Mouse (Mus musculus) intestine, embryonic 16.5 days (tissue): ENCODE measurements around the gene Nr6a1. TPM values are rescaled to one million over a fixed set of nuclear protein-coding genes. Genes with fewer than 3 reads are reported as not detected.

Experiments used
- ATAC-seq: fragments of 200-750 bp; cut with Nextera tagmentation; 2 replicates; pipeline ENCODE4 v1.8.0; 2017; ENCODE audit warnings: moderate TSS enrichment, moderate library complexity
- H3K27ac ChIP-seq: fragments of 300-500 bp; sonication (generic); 2 replicates; pipeline ENCODE4 v1.5.1; 2014; ENCODE audit warnings: mild to moderate bottlenecking, low read length
- H3K27me3 ChIP-seq: fragments of 300-500 bp; sonication (generic); replicated peaks from 2 replicates; pipeline ENCODE4 v1.6.1; 2014; ENCODE audit warnings: low read length, control low read depth, mixed read lengths; ENCODE audit not compliant: control insufficient read depth, insufficient read depth
- H3K36me3 ChIP-seq: fragments of 300-500 bp; sonication (generic); 2 replicates; pipeline ENCODE4 v1.6.1; 2014; ENCODE audit warnings: low read length, control low read depth; ENCODE audit not compliant: control insufficient read depth, insufficient read depth
- H3K4me1 ChIP-seq: fragments of 300-500 bp; sonication (generic); 2 replicates; pipeline ENCODE4 v1.6.1; 2014; ENCODE audit warnings: low read length, control low read depth, mixed read lengths; ENCODE audit not compliant: control insufficient read depth, insufficient read depth
- H3K4me2 ChIP-seq: fragments of 300-500 bp; sonication (generic); 2 replicates; pipeline ENCODE4 v1.6.1; 2014; ENCODE audit warnings: low read depth, low read length, control low read depth
- H3K4me3 ChIP-seq: fragments of 300-500 bp; sonication (generic); 2 replicates; pipeline ENCODE4 v1.5.1; 2014; ENCODE audit warnings: mild to moderate bottlenecking, low read length
- H3K9ac ChIP-seq: fragments of 300-500 bp; sonication (generic); 2 replicates; pipeline ENCODE4 v1.6.1; 2014; ENCODE audit warnings: low read depth, low read length
- H3K9me3 ChIP-seq: fragments of 300-500 bp; sonication (generic); 2 replicates; pipeline ENCODE4 v1.6.1; 2016; ENCODE audit warnings: low read length, control low read depth; ENCODE audit not compliant: control insufficient read depth
- WGBS: fragments of 180-500 bp; shearing (Covaris S2); extraction: QIAGEN DNeasy Blood & Tissue Kit; methylation state at CpG from one replicate; pipeline ENCODE4 v1.1.7; 2014; 5-methylcytosine and 5-hydroxymethylcytosine counted together
- polyA plus RNA-seq: library from polyadenylated mRNA; unstranded; fragments of >200 nt; fragmentation: Nextera tagmentation; extraction: Ambion mirVana; gene quantifications from 2 replicates; pipeline ENCODE4 v1.2.1, GENCODE M21; 2015

Nr6a1 gene
- polyA plus RNA-seq, 1 experiment from 2014 or later = 1.7 TPM

DNA sequence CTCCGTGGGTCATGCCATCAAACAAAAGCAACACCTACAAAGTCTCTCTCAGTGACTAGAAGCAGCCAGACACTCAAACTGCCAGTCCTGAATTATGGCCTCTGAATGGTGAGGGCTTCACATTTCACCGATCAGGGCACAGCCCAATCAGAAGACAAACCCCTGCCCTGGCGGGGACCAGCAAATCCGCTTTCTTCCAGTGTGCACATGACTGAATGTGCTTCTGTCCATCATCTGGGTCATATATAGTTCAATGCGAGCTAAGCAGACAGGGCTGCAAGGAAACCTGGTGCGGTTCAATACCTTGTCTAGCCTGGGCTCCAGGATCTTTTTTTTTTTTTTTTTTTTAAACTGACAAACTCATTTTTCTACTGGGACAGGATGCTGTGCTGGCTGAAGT is 104.5 kb downstream of the Nr6a1 start:
- Histone ChIP-seq H3K9ac (peak overlapping the region; percentile 72), H3K4me1 (peaks cover 3% of the 10 kb centered on the region; the same call in 1 of the 2 replicates), H3K4me2 (peak overlapping the region; percentile 52), H3K4me3 (peak overlapping the region; percentile 52), H3K9me3 (no peaks in the 10 kb centered on the region), H3K36me3 (no peaks in the 10 kb centered on the region), H3K27ac (peak overlapping the region; percentile 64), H3K27me3 (no peaks in the 10 kb centered on the region)
- ATAC-seq = peak; percentile 89
- 20% methylated on average over 6 of the region's 6 CpGs for WGBS

DNA sequence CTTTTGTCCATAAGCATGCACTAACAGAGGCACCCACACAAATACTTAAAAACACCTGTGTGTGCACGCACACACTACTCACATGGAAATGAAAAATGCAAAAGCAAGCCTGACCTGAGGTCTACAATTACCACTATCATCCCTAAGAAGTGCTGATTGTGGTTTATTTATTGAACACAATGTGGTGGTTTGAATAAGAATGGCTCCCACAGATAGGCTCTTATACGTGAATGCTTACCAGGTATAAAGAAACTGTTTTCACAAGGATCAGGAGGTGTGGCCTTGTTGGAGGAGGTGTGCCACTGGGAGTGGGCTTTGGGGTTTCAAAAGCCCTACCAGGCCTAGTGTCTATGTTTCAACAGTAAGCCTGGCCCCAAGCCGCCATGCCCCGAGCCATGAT is 110.0 kb downstream of the Nr6a1 start:
- Histone ChIP-seq H3K4me1 (no peaks in the 10 kb centered on the region), H3K36me3 (no peaks in the 10 kb centered on the region), H3K9ac (no peak overlapping the region), H3K27me3 (no peaks in the 10 kb centered on the region), H3K4me3 (no peak overlapping the region), H3K4me2 (no peak overlapping the region), H3K27ac (no peak overlapping the region), H3K9me3 (no peaks in the 10 kb centered on the region)
- no peak for ATAC-seq
- 83% methylated on average over 4 of the region's 4 CpGs for WGBS

DNA sequence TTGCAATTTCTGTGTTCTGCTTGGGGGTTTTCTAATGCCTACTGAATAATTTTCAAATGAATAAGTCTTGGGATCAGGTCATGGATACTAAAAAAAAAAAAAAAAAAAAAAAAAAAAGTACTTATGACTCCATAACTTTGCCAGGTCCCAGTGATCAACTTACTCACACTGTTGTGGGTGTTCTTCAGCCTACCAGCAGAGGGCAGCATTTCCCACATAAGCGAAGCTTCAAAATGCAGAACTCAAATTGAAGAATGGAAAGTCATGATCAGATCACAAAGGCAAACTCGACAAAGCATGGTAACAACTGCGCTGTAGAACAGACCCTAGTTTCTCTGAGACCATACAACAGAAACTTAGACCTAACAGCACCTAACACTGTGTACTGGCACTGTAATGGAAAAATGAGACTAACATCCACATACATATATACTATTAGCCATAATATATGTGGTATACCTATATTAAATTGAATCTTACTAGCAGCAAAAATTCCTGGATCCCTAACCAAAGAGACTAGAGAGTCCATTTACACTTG is 130.3 kb downstream of the Nr6a1 start:
- no peak overlapping the region for H3K4me3 ChIP-seq
- H3K9me3 ChIP-seq = no peaks in the 10 kb centered on the region
- H3K27me3 ChIP-seq = no peaks in the 10 kb centered on the region
- H3K4me1 ChIP-seq = no peaks in the 10 kb centered on the region
- ATAC-seq = peak; percentile 42; the same call in 1 of the 2 replicates
- no peaks in the 10 kb centered on the region for H3K36me3 ChIP-seq
- no peak overlapping the region for H3K4me2 ChIP-seq
- 12% methylated on average over 3 of the region's 3 CpGs for WGBS
- H3K27ac ChIP-seq = no peak overlapping the region
- no peak overlapping the region for H3K9ac ChIP-seq

DNA sequence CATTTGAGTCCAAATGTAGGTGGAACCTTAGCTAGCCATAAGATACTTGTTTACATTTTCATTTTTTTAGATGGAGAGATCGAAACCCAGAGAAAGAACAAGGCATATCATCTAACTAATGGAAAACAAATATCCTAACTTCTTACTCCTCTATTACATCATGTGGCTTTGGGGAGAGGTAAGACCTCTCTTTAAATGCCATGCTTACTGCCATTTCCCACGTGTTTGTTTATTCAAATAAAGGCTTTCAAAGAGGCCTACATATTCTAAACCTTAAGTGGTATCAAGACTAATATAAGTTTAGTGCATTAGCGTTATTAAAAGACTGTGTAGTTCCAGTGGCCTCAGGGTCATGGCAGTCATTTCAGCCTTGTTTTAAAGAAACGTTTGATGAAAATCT is 140.2 kb downstream of the Nr6a1 start:
- H3K27ac ChIP-seq = no peak overlapping the region
- H3K9ac ChIP-seq = no peak overlapping the region
- H3K4me2 ChIP-seq = no peak overlapping the region
- no peak overlapping the region for H3K4me3 ChIP-seq
- 51% methylated on average over 4 of the region's 4 CpGs for WGBS
- no peaks in the 10 kb centered on the region for H3K9me3 ChIP-seq
- H3K27me3 ChIP-seq = no peaks in the 10 kb centered on the region
- no peak for ATAC-seq
- H3K4me1 ChIP-seq = peaks cover 4% of the 10 kb centered on the region; the same call in 1 of the 2 replicates
- no peaks in the 10 kb centered on the region for H3K36me3 ChIP-seq

DNA sequence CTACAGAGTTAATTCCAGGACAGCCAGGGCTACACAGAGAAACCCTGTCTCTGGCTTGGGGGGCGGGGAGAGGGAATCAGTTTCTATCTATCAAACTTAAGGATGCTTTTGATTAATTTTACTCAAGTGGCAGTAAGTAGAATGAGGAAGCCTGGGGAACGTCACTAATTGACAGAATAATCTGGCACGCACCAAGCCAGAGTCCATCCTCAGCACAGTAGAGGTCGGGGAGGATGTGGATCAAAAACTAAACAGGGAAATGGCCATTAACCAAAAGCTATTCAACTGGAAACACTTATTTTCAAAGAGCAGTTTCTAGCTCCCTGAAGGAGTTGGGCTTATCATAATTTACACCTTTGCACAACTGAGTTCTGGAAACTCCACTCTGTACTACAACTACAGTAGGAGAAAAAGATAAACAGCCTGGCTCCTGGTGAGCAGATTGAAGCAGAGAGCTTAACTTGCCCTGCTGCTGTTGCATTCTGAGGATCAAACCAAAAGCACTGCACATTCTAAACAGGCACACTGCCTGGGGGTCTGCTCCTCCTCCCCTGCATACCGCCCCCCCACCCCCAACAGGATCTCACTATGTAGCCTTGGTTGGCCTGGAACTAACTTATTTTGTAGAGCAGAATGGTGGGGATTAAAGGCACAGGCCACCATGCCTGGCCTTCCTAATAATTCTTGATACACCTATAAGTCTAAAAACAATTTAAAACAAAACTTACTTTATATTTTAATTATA is 141.1 kb downstream of the Nr6a1 start:
- Histone ChIP-seq H3K4me2 (no peak overlapping the region), H3K36me3 (no peaks in the 10 kb centered on the region), H3K27me3 (no peaks in the 10 kb centered on the region), H3K9ac (no peak overlapping the region), H3K9me3 (no peaks in the 10 kb centered on the region), H3K4me1 (peaks cover 6% of the 10 kb centered on the region; the same call in 1 of the 2 replicates), H3K27ac (no peak overlapping the region), H3K4me3 (no peak overlapping the region)
- ATAC-seq = no peak
- WGBS = 32% methylated on average over 5 of the region's 5 CpGs

DNA sequence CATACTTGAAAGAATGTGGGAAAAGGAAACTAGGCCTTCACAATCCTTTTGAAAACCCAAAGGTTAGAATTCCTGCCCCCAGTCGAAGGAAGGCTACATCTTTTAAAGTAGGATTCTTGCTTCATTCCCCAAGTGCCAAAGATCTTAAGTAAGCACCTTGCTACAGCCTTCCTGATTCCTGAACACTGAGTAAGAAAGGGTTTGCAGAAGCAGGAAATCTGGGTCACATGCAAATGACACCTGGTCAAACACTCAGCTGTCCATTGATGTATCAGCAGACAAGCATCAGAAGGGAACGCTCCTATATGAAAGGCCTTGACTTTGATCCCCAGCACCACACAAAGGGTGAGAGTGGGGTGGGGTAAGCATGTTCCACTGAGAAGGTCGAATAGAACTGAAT is 142.4 kb downstream of the Nr6a1 start:
- Histone ChIP-seq H3K4me3 (no peak overlapping the region), H3K27ac (no peak overlapping the region), H3K36me3 (no peaks in the 10 kb centered on the region), H3K4me2 (no peak overlapping the region), H3K27me3 (no peaks in the 10 kb centered on the region), H3K4me1 (peaks cover 6% of the 10 kb centered on the region; the same call in 1 of the 2 replicates), H3K9ac (no peak overlapping the region), H3K9me3 (no peaks in the 10 kb centered on the region)
- peak; percentile 11; the same call in 1 of the 2 replicates for ATAC-seq
- 56% methylated on average over 3 of the region's 3 CpGs for WGBS

DNA sequence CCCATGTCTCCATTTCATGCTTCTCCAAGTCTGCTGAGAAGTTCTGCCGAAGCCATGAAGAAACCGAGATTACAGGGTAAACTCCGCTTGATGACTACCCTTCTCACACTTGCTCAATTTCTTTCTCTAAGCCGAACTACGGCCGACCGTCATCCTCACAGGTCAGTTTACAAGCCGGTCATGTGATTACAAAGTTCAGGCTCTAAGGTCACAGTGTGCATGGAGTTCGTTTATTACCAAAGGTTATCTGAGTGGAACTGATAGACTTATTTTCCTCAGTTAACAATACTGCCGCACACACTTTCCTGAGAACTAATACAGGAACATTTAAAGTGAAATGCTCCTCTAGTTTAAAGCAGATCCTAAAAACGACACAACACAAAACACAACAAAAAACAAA is 143.1 kb downstream of the Nr6a1 start:
- Histone ChIP-seq H3K9me3 (no peaks in the 10 kb centered on the region), H3K4me3 (no peak overlapping the region), H3K9ac (no peak overlapping the region), H3K27ac (no peak overlapping the region), H3K36me3 (no peaks in the 10 kb centered on the region), H3K4me1 (peaks cover 6% of the 10 kb centered on the region; the same call in 1 of the 2 replicates), H3K4me2 (no peak overlapping the region), H3K27me3 (no peaks in the 10 kb centered on the region)
- WGBS = 25% methylated on average over 11 of the region's 11 CpGs
- ATAC-seq = peak; percentile 91

DNA sequence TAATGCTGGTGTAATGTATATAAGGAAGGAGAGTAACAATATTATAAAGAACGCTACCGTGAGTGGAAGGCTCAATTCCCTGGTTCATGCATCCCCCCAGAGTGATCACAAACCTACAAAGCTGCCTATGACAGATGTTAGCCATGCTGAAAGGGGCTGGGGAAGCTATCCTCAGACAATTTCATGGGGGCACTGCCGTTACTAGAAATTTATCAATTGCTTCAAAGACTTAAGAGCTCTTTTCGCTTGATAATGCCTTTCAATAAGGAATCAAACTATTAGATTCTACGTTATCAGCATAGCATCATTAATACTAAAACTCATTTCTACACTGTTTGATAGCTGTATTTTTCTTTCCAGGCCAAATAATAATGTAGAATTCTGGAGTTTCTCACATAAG is 144.1 kb downstream of the Nr6a1 start:
- no peak overlapping the region for H3K9ac ChIP-seq
- no peak overlapping the region for H3K27ac ChIP-seq
- no peak overlapping the region for H3K4me2 ChIP-seq
- no peak for ATAC-seq
- H3K36me3 ChIP-seq = no peaks in the 10 kb centered on the region
- no peak overlapping the region for H3K4me3 ChIP-seq
- H3K4me1 ChIP-seq = peaks cover 6% of the 10 kb centered on the region; the same call in 1 of the 2 replicates
- no peaks in the 10 kb centered on the region for H3K27me3 ChIP-seq
- H3K9me3 ChIP-seq = no peaks in the 10 kb centered on the region
- 72% methylated on average over 5 of the region's 5 CpGs for WGBS

DNA sequence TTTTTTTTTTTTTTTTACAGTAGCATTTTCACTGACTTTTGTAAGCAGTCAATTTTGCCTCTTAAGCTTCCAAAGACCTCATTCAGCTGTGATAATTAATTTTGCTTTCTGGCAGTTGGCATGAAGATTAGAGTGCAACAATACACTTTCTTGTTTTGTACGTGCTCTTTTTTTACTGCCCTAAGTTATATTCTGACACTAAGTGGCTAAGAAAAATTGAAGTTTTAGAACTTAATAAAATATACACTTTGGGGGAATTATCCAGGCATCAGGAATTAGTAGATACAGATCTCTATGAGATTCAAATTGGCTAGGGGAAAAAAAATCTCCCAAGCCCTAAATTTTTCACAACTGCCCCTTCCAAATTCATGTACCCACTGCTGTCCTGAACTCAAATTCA is 144.8 kb downstream of the Nr6a1 start:
- H3K9me3 ChIP-seq = no peaks in the 10 kb centered on the region

More for the DNA sequence above, 144.8 kb downstream of the Nr6a1 start:
- Histone ChIP-seq H3K4me1 (peaks cover 6% of the 10 kb centered on the region; the same call in 1 of the 2 replicates), H3K27me3 (no peaks in the 10 kb centered on the region), H3K4me3 (no peak overlapping the region), H3K36me3 (no peaks in the 10 kb centered on the region), H3K27ac (no peak overlapping the region), H3K9ac (no peak overlapping the region), H3K4me2 (no peak overlapping the region)
- WGBS = 22% methylated on average over 1 of the region's 1 CpGs
- ATAC-seq = no peak
